Mouse (Mus musculus) liver, embryonic 14.5 days (tissue): Measurements from ENCODE around the gene Kdm2b. TPM values are rescaled to one million over a fixed set of nuclear protein-coding genes. Genes with fewer than 3 reads are reported as not detected.

ENCODE experiments used
- ATAC-seq: fragments of 200-750 bp; cut with Nextera tagmentation; 2 replicates; pipeline ENCODE4 v1.8.0; 2017; ENCODE audit warnings: moderate number of reproducible peaks, mild to moderate bottlenecking, moderate library complexity; ENCODE audit not compliant: insufficient read depth
- DNase-seq, 3 experiments: peaks; one replicate each; pipeline ENCODE4 v3.0.0-alpha.2; 2012 to 2013; ENCODE audit warnings: low read depth in 3 of 3, low spot score in 3 of 3
- H3K27ac ChIP-seq: fragments of 300-500 bp; sonication (generic); 2 replicates; pipeline ENCODE4 v1.5.1; 2014; ENCODE audit warnings: moderate library complexity, mild to moderate bottlenecking, control low read depth, inconsistent platforms
- H3K27me3 ChIP-seq: fragments of 300-500 bp; sonication (generic); 2 replicates; pipeline ENCODE4 v1.6.1; 2014; ENCODE audit warnings: mild to moderate bottlenecking, low read length, moderate library complexity; ENCODE audit not compliant: control insufficient read depth, insufficient read depth
- H3K36me3 ChIP-seq: fragments of 300-500 bp; sonication (generic); replicated peaks from 2 replicates; pipeline ENCODE4 v1.6.1; 2014; ENCODE audit warnings: low read depth; ENCODE audit not compliant: control insufficient read depth, insufficient read depth
- H3K4me1 ChIP-seq, 2 experiments: fragments of 200-500 bp in 1 of 2; fragments of 300-500 bp in 1 of 2; sonication (generic) in 1 of 2; replicated peaks; 2 replicates each; pipeline ENCODE4 v1.6.1; 2012 to 2014; ENCODE audit warnings: antibody characterized with exemption in 1 of 2, inconsistent platforms in 1 of 2, low read length in 1 of 2; ENCODE audit not compliant: control insufficient read depth in 2 of 2, insufficient read depth in 2 of 2
- H3K4me2 ChIP-seq: fragments of 300-500 bp; sonication (generic); 2 replicates; pipeline ENCODE4 v1.6.1; 2014; ENCODE audit warnings: low read depth, mild to moderate bottlenecking, control low read depth, moderate library complexity
- H3K4me3 ChIP-seq, 2 experiments: fragments of 200-500 bp in 1 of 2; fragments of 300-500 bp in 1 of 2; sonication (generic) in 1 of 2; 2 replicates each; pipeline ENCODE4 v1.5.1; 2012 to 2014; ENCODE audit warnings: low read depth in 2 of 2, low read length in 2 of 2, mild to moderate bottlenecking in 2 of 2, control low read depth in 1 of 2, inconsistent platforms in 1 of 2, moderate library complexity in 1 of 2; ENCODE audit not compliant: insufficient read depth in 1 of 2
- H3K9ac ChIP-seq: fragments of 300-500 bp; sonication (generic); replicated peaks from 2 replicates; pipeline ENCODE4 v1.6.1; 2014; ENCODE audit warnings: mild to moderate bottlenecking, control low read depth, moderate library complexity
- H3K9me3 ChIP-seq: fragments of 300-500 bp; sonication (generic); 2 replicates; pipeline ENCODE4 v1.6.1; 2016; ENCODE audit warnings: low read length, mixed read lengths; ENCODE audit not compliant: control insufficient read depth
- CTCF ChIP-seq: IDR thresholded peaks from 2 replicates; pipeline ENCODE4 v1.5.1; 2016; ENCODE audit warnings: antibody characterized with exemption, low read depth, control low read depth
- EP300 ChIP-seq: IDR thresholded peaks from 2 replicates; pipeline ENCODE4 v1.6.1; 2016; ENCODE audit warnings: antibody characterized with exemption, low read depth
- WGBS: fragments of 180-500 bp; shearing (Covaris S2); extraction: QIAGEN DNeasy Blood & Tissue Kit; methylation state at CpG from one replicate; pipeline ENCODE4 v1.1.7; 2014; ENCODE audit not compliant: insufficient replicate concordance; 5-methylcytosine and 5-hydroxymethylcytosine counted together
- polyA plus RNA-seq, 2 experiments: library from polyadenylated mRNA; depleted of rRNA in 1 of 2; stranded (reverse) in 1 of 2; unstranded in 1 of 2; fragments of >200 nt; fragmentation: Nextera tagmentation in 1 of 2; extraction: Ambion mirVana in 1 of 2; gene quantifications; 2 replicates each; pipeline versions ENCODE4 v1.2.1 to v1.2.3; 2012 to 2014

The Kdm2b gene
- polyA plus RNA-seq, 2 experiments = 10.0 to 11.7 TPM

DNA sequence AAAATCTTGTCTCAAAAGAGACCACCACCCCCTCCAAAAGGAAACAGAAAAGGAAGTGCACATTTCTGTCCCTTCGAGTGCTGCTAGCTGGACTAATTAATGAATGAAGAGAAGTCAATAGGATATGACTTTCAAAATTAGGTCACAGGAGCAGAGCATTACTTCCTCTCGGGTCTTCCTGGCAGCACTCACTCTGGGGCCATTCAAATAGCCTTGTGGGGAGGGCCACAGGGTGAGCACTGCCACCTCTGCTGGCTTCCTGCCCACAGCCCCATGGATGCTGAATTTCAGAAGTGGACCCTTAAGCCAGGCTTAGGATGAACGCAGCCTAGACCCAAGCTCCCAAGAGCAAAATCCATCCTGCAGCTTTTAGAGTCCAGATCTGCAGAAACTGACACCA, 33.6 kb downstream of the Kdm2b start:
- 16% methylated on average over 3 of the region's 3 CpGs for WGBS
- no peaks in the 10 kb centered on the region for H3K36me3 ChIP-seq
- no peak for ATAC-seq

DNA sequence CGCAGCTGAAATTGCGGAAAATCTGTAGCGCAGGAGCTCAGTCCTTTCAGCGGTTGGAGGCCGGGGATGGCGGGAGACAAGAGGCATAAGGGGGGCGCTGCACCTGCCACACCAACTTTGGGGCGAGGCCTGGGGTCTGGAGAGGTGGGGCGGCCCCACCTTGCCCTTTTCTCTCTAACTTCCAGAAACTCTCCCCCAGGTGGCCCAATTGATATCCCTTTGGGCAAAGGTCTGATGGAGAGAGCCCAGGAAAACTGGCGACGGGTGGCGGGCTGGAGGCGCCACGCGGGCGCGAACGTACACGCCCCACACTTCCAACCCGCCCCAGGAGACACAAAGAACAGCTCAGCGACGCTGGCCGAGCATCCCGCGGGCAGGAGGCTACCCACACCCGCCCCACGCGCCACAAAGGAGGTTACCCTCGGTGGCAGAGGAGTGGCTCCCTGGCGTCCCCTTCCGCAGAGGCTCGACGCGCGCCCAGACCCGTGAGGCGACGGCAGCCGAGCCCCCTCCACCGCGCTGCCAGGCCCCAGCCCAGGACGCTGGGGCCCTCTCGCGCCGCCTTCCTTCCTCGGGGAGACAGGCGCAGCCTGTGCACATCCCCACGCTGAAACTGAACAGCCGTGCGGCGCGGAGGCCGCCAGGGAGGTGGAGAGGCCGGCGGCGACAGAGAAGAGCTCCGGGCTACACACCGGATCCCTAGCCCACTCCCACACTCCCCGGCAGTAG, 37.5 kb downstream of the Kdm2b start:
- peaks cover 34% of the 10 kb centered on the region for H3K27me3 ChIP-seq
- H3K4me2 ChIP-seq = peak overlapping the region; percentile 64
- H3K4me1 ChIP-seq = 0 out of 4 replicates have a peak, but pooled peaks cover 0 to 3% of the 10 kb centered on the region in 2 experiments
- no peaks in the 10 kb centered on the region for H3K9me3 ChIP-seq
- H3K27ac ChIP-seq = no peak overlapping the region
- DNase-seq (no peak), ATAC-seq (no peak)
- H3K9ac ChIP-seq = no peak overlapping the region
- H3K4me3 ChIP-seq = peak overlapping the region; percentile 31 to 40
- H3K36me3 ChIP-seq = no peaks in the 10 kb centered on the region
- WGBS = 9% methylated on average over 59 of the region's 59 CpGs
- TF ChIP-seq CTCF (no peak; the same call in 1 of the 2 replicates), EP300 (no peak)

More for the DNA sequence above, 33.6 kb downstream of the Kdm2b start:
- no peak overlapping the region for H3K4me2 ChIP-seq
- TF ChIP-seq CTCF = no peak
- TF ChIP-seq EP300 = no peak
- H3K9ac ChIP-seq = no peak overlapping the region
- peaks cover 25% of the 10 kb centered on the region for H3K27me3 ChIP-seq
- H3K27ac ChIP-seq = no peak overlapping the region
- no peak overlapping the region for H3K4me3 ChIP-seq
- H3K9me3 ChIP-seq = no peaks in the 10 kb centered on the region
- no peak for DNase-seq
- 0 out of 4 replicates have a peak, but pooled peaks cover 0 to 3% of the 10 kb centered on the region in 2 experiments for H3K4me1 ChIP-seq

DNA sequence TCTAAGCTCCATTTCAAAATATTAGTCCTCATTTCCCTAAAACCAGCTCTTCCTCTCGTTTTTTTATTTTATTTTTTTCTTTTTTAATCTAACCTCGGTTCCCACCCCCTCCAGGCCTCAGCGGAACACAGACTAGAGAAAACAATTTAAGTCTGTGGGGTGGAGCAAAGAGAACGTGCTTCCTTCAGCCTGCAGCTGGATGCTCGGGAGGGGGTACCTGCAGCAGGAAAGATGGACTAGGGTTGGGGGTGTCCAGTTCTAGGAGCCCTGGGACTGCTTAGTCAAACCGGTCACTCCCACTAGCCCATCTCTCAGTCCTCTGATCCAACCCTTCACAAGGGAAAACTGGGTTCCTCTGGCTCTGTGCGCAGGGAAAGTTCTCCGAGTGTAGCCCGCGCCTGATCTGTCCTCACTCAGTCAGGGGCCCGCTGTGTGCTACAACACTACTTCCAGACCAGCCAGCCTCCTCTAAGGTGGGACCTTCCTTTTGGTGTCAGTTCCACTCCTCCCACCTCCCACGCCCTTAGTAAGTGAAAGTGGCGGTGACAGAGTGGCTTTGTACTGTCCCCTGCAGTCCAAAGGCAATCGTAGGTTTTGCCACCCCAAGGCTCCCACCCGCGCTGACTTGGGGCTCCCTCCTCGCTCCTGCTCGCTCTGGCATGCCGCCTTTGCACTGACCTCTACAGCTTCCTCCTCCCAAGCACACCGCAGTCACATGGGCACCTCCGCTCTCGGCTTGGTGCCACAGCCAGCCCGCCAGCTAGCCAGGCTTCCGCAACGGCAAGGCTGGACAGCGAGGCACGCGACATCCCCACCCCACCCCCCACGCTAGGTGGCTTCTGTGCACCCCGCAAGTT, 38.3 kb downstream of the Kdm2b start:
- Histone ChIP-seq H3K27ac (no peak overlapping the region), H3K4me3 (peak overlapping the region; percentile 31 to 40), H3K9me3 (no peaks in the 10 kb centered on the region), H3K36me3 (no peaks in the 10 kb centered on the region), H3K4me2 (peak overlapping the region; percentile 64), H3K9ac (no peak overlapping the region), H3K4me1 (0 out of 4 replicates have a peak, but pooled peaks cover 0 to 3% of the 10 kb centered on the region in 2 experiments), H3K27me3 (peaks cover 34% of the 10 kb centered on the region)
- TF ChIP-seq CTCF (no peak; the same call in 1 of the 2 replicates), EP300 (no peak)
- 12% methylated on average over 30 of the region's 30 CpGs for WGBS
- no peak for DNase-seq
- ATAC-seq = no peak

DNA sequence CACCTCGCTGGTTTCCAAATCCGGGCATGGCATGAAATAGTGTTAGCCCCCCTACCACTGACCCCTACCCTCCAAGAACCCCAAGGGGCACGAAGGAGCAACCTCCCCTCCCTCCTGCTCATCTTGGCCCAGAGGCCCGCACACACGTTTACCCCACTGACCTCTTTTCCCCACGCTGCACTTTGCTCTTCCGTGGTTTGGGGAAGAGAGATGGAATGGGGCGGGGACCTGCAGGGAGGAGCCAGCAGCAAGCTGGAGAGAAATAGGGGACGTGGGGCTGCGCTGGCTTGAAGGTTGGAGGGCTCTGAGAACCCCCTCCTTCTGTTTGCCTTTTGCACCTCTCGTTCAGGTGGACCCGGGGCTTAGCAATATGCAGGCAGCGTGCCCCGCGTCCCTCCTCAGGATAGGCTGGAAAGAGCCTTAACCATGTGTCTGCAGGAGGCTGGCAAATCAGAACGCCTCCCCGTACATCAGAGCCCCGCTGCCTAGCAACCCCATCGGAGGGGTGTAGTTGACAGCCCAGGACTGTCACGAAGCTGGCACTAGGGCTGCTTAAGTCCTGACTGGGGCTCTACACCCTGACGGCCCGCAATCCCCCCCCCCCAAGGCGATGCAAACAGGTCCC, 39.2 kb downstream of the Kdm2b start:
- no peaks in the 10 kb centered on the region for H3K9me3 ChIP-seq
- DNase-seq (no peak), ATAC-seq (no peak)
- H3K4me3 ChIP-seq = no peak overlapping the region
- H3K36me3 ChIP-seq = no peaks in the 10 kb centered on the region
- H3K9ac ChIP-seq = no peak overlapping the region
- peak overlapping the region; percentile 64; the same call in 1 of the 2 replicates for H3K4me2 ChIP-seq
- H3K27me3 ChIP-seq = peaks cover 34% of the 10 kb centered on the region
- 37% methylated on average over 23 of the region's 23 CpGs for WGBS
- 0 out of 4 replicates have a peak, but pooled peaks cover 0 to 3% of the 10 kb centered on the region in 2 experiments for H3K4me1 ChIP-seq
- no peak overlapping the region for H3K27ac ChIP-seq
- no peak for TF ChIP-seq CTCF
- no peak for TF ChIP-seq EP300
